ENCODE assay signal across 11 mouse cellular contexts in the genomic region with DNA sequence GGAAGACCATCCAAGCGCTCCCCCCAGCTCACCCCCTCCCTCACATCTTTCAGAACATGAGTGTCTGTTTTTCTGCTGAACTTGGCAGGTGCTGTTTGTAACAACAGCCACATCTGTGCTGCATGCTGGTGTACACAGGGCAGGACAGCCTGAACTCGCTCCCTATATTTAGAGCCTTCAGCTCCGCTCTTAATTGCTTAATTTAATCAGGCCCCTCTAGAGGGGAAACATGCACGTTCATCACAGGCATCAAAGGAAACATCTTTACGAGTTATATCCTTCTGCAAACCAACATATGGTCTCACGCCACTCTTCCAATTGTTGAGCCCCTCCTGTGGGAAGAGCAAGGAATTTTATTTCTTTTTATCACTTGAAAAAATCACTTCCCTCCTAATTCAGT. TPM values are rescaled to one million over a fixed set of nuclear protein-coding genes. Genes with fewer than 3 reads are reported as not detected.
A peak's percentile ranks its signal among the peaks of the same experiment; 100 is the strongest.
DNase-seq lines count a peak whose midpoint lies in the region; ATAC-seq and TF ChIP-seq lines count a peak whose summit lies in the region.
"Had no signal": no experiment of that assay in that cellular context is flagged by ENCODE, and none has a peak within 500 bp of the region (broad histone marks: within the 10 kb centered on the region; RNA-seq: fewer than 3 reads in every experiment).

No protein-coding gene starts in this region.

- ATAC-seq in heart, embryonic 16.5 days (replicated peaks; ENCODE audit: extremely low read depth, insufficient read depth, low FRiP score) = peak; percentile 44; the same call in 1 of the 2 replicates
- ATAC-seq in midbrain, postnatal 0 days (ENCODE audit: low FRiP score) = 0 out of 2 replicates have a peak, but pooled peaks have one; percentile 8
- no peak for ATAC-seq in midbrain, embryonic 14.5 days (ENCODE audit: low FRiP score, low TSS enrichment)
- ATAC-seq in forebrain, embryonic 16.5 days = peak; percentile 39; the same call in 1 of the 2 replicates
- ATAC-seq in limb, embryonic 15.5 days (ENCODE audit: insufficient number of reproducible peaks, low FRiP score, low TSS enrichment, low read depth) = peak; percentile 57
- ATAC-seq in erythroid progenitor cell, adult 5-6 weeks (replicated peaks; ENCODE audit: low FRiP score, poor library complexity, severe bottlenecking) = no peak

- no peak overlapping the region for H3K4me3 ChIP-seq in heart, embryonic 16.5 days (ENCODE audit: low read length)
- H3K4me3 ChIP-seq in heart, embryonic 10.5 days = no peak overlapping the region
- H3K4me3 ChIP-seq in midbrain, postnatal 0 days (ENCODE audit: low read depth, low read length) = no peak overlapping the region
- no peak overlapping the region for H3K4me3 ChIP-seq in midbrain, embryonic 14.5 days (replicated peaks; ENCODE audit: low read depth, low read length)
- H3K4me3 ChIP-seq in forebrain, embryonic 16.5 days (replicated peaks; ENCODE audit: low read length) = no peak overlapping the region
- H3K4me3 ChIP-seq in limb, embryonic 15.5 days = no peak overlapping the region

- peaks cover 37% of the 10 kb centered on the region for H3K4me1 ChIP-seq in heart, embryonic 16.5 days (ENCODE audit: control insufficient read depth, insufficient read depth, low read length)
- H3K4me1 ChIP-seq in heart, embryonic 10.5 days = peaks cover 47% of the 10 kb centered on the region
- H3K4me1 ChIP-seq in midbrain, postnatal 0 days (ENCODE audit: insufficient read depth, low read length) = 0 out of 2 replicates have a peak, but pooled peaks cover 8% of the 10 kb centered on the region
- H3K4me1 ChIP-seq in midbrain, embryonic 14.5 days (ENCODE audit: control insufficient read depth, insufficient read depth, low read length) = peaks cover 37% of the 10 kb centered on the region
- H3K4me1 ChIP-seq in forebrain, embryonic 16.5 days (replicated peaks; ENCODE audit: control insufficient read depth, insufficient read depth, low read length) = peaks cover 40% of the 10 kb centered on the region
- H3K4me1 ChIP-seq in limb, embryonic 15.5 days = peaks cover 65% of the 10 kb centered on the region

- peaks cover 3% of the 10 kb centered on the region for H3K9me3 ChIP-seq in heart, embryonic 16.5 days (replicated peaks; ENCODE audit: control insufficient read depth, low read length)
- no peaks in the 10 kb centered on the region for H3K9me3 ChIP-seq in heart, embryonic 10.5 days
- H3K9me3 ChIP-seq in midbrain, postnatal 0 days (ENCODE audit: low read length) = no peaks in the 10 kb centered on the region
- no peaks in the 10 kb centered on the region for H3K9me3 ChIP-seq in midbrain, embryonic 14.5 days (ENCODE audit: control insufficient read depth, low read length)
- H3K9me3 ChIP-seq in forebrain, embryonic 16.5 days (ENCODE audit: control insufficient read depth, low read length) = no peaks in the 10 kb centered on the region
- no peaks in the 10 kb centered on the region for H3K9me3 ChIP-seq in limb, embryonic 15.5 days

- WGBS in heart, embryonic 16.5 days = 54% methylated on average over 6 of the region's 6 CpGs
- 54% methylated on average over 6 of the region's 6 CpGs for WGBS in heart, embryonic 10.5 days
- WGBS in midbrain, postnatal 0 days = 52% methylated on average over 6 of the region's 6 CpGs
- WGBS in midbrain, embryonic 14.5 days = 51% methylated on average over 6 of the region's 6 CpGs
- 27% methylated on average over 6 of the region's 6 CpGs for WGBS in forebrain, embryonic 16.5 days
- WGBS in limb, embryonic 15.5 days = 22% methylated on average over 6 of the region's 6 CpGs

- no peak overlapping the region for H3K9ac ChIP-seq in heart, embryonic 16.5 days (ENCODE audit: low read length)
- H3K9ac ChIP-seq in midbrain, postnatal 0 days (replicated peaks; ENCODE audit: low read length, poor library complexity, severe bottlenecking) = no peak overlapping the region
- H3K9ac ChIP-seq in midbrain, embryonic 14.5 days (replicated peaks; ENCODE audit: low read length) = no peak overlapping the region
- no peak overlapping the region for H3K9ac ChIP-seq in forebrain, embryonic 16.5 days (replicated peaks; ENCODE audit: low read depth, low read length)
- H3K9ac ChIP-seq in limb, embryonic 15.5 days = no peak overlapping the region
- H3K9ac ChIP-seq: liver, embryonic 14.5 days had no signal

- no peaks in the 10 kb centered on the region for H3K27me3 ChIP-seq in heart, embryonic 16.5 days (ENCODE audit: control insufficient read depth, insufficient read depth, low read length)
- H3K27me3 ChIP-seq in heart, embryonic 10.5 days (ENCODE audit: insufficient read depth, poor library complexity, severe bottlenecking) = no peaks in the 10 kb centered on the region
- no peaks in the 10 kb centered on the region for H3K27me3 ChIP-seq in midbrain, postnatal 0 days (ENCODE audit: insufficient read depth, low read length)
- H3K27me3 ChIP-seq in midbrain, embryonic 14.5 days (ENCODE audit: control insufficient read depth, insufficient read depth, low read length) = no peaks in the 10 kb centered on the region
- H3K27me3 ChIP-seq in forebrain, embryonic 16.5 days (replicated peaks; ENCODE audit: control insufficient read depth, insufficient read depth, low read length) = no peaks in the 10 kb centered on the region
- H3K27me3 ChIP-seq in limb, embryonic 15.5 days = no peaks in the 10 kb centered on the region
- H3K27me3 ChIP-seq: CH12.LX had no signal

- H3K27ac ChIP-seq in heart, embryonic 16.5 days (ENCODE audit: low read length) = no peak overlapping the region; the same call in 1 of the 2 replicates
- H3K27ac ChIP-seq in heart, embryonic 10.5 days = no peak overlapping the region
- H3K27ac ChIP-seq in midbrain, postnatal 0 days (ENCODE audit: low read depth, low read length) = no peak overlapping the region
- H3K27ac ChIP-seq in midbrain, embryonic 14.5 days (replicated peaks; ENCODE audit: low read depth, low read length) = no peak overlapping the region
- no peak overlapping the region for H3K27ac ChIP-seq in forebrain, embryonic 16.5 days (ENCODE audit: low read length)
- H3K27ac ChIP-seq in limb, embryonic 15.5 days = peak overlapping the region; percentile 23; the same call in 1 of the 2 replicates
- H3K27ac ChIP-seq: liver, embryonic 14.5 days had no signal

- no peak overlapping the region for H3K4me2 ChIP-seq in heart, embryonic 16.5 days (ENCODE audit: low read depth, low read length)
- no peak overlapping the region for H3K4me2 ChIP-seq in midbrain, postnatal 0 days (ENCODE audit: low read depth, low read length, poor library complexity, severe bottlenecking)
- no peak overlapping the region for H3K4me2 ChIP-seq in midbrain, embryonic 14.5 days (ENCODE audit: low read length)
- no peak overlapping the region for H3K4me2 ChIP-seq in forebrain, embryonic 16.5 days (ENCODE audit: low read length)
- H3K4me2 ChIP-seq in limb, embryonic 15.5 days = no peak overlapping the region

- TF ChIP-seq CTCF in midbrain, postnatal 0 days (IDR thresholded peaks at IDR 0.05) = no peak; the same call in 1 of the 2 replicates

- DNase-seq in heart, embryonic 10.5 days (ENCODE audit: low spot score) = no peak
- no peak for DNase-seq in midbrain, postnatal 0 days (ENCODE audit: low spot score)
- DNase-seq in midbrain, embryonic 14.5 days = no peak
- no peak for DNase-seq in frontal cortex, postnatal 36 days (ENCODE audit: low spot score in 2 of 2)
- DNase-seq: right cerebral cortex, postnatal 14 days had no signal

- peaks cover 4% of the 10 kb centered on the region; the same call in 1 of the 2 replicates for H3K36me3 ChIP-seq in heart, embryonic 16.5 days (ENCODE audit: control insufficient read depth, insufficient read depth)
- peaks cover 10% of the 10 kb centered on the region for H3K36me3 ChIP-seq in heart, embryonic 10.5 days
- H3K36me3 ChIP-seq in midbrain, postnatal 0 days (ENCODE audit: insufficient read depth, low read length) = no peaks in the 10 kb centered on the region
- 0 out of 2 replicates have a peak, but pooled peaks cover 4% of the 10 kb centered on the region for H3K36me3 ChIP-seq in midbrain, embryonic 14.5 days (ENCODE audit: control insufficient read depth, insufficient read depth, low read length)
- H3K36me3 ChIP-seq in forebrain, embryonic 16.5 days (ENCODE audit: control insufficient read depth, insufficient read depth) = no peaks in the 10 kb centered on the region
- H3K36me3 ChIP-seq in limb, embryonic 15.5 days = 0 out of 2 replicates have a peak, but pooled peaks cover 4% of the 10 kb centered on the region

RNA-seq across cellular contexts. Expression of a gene that starts 17.5 kb away (rescaled TPM):
- 20.8 and 22.4 TPM in 2 replicates for polyA plus RNA-seq in heart, embryonic 16.5 days (2015; fragmentation: Nextera tagmentation; extraction: Ambion mirVana)
- 20.1 and 32.1 TPM in 2 replicates for polyA plus RNA-seq in heart, embryonic 10.5 days (2016; fragmentation: Nextera tagmentation; extraction: Ambion mirVana)
- total RNA-seq in midbrain, postnatal 0 days (2014; rRNA removed) = 75.6 and 78.8 TPM in 2 replicates
- polyA plus RNA-seq in midbrain, postnatal 0 days (2015; fragmentation: Nextera tagmentation; extraction: Ambion mirVana) = 49.1 and 52.5 TPM in 2 replicates
- 67.5 and 82.4 TPM in 2 replicates for polyA plus RNA-seq in midbrain, embryonic 14.5 days (2014; fragmentation: Nextera tagmentation; extraction: Ambion mirVana)
- 65.6 and 65.8 TPM in 2 replicates for polyA plus RNA-seq in forebrain, embryonic 16.5 days (2015; fragmentation: Nextera tagmentation; extraction: Ambion mirVana)
- polyA plus RNA-seq in limb, embryonic 15.5 days (2015; fragmentation: Nextera tagmentation; extraction: Ambion mirVana) = 49.0 and 54.2 TPM in 2 replicates
- total RNA-seq in erythroid progenitor cell, adult 5-6 weeks (2015; ENCODE audit: low replicate concordance) = 1.1 TPM in 1 of 2 replicates, not detected in the other
- total RNA-seq in erythroid progenitor cell, adult 5-6 weeks (2017; ENCODE audit: low replicate concordance) = 1.2 TPM in 2 replicates
- total RNA-seq: CH12.LX had no signal

Comparison
In these comparisons a context has a peak if more than half of its experiments do, and no peak if none do; other contexts are left out.
1. ATAC-seq: peak in heart, embryonic 16.5 days (single experiment), midbrain, postnatal 0 days (single experiment), forebrain, embryonic 16.5 days (single experiment) and limb, embryonic 15.5 days (single experiment); none in midbrain, embryonic 14.5 days (single experiment) and erythroid progenitor cell, adult 5-6 weeks (single experiment).